Mouse (Mus musculus): ENCODE results near the gene Ahctf1. TPM values are rescaled to one million over a fixed set of nuclear protein-coding genes. Genes with fewer than 3 reads are reported as not detected.
A peak's percentile ranks its signal among the peaks of the same experiment; 100 is the strongest.
"Not testable (repeated sequence)": the region's sequence is repeated elsewhere in the genome, so short reads cannot be mapped to it uniquely, and the experiment has no call there.

The Ahctf1 gene
- polyA plus RNA-seq, 1 experiment from 2014 or later, result 24.0 TPM

DNA sequence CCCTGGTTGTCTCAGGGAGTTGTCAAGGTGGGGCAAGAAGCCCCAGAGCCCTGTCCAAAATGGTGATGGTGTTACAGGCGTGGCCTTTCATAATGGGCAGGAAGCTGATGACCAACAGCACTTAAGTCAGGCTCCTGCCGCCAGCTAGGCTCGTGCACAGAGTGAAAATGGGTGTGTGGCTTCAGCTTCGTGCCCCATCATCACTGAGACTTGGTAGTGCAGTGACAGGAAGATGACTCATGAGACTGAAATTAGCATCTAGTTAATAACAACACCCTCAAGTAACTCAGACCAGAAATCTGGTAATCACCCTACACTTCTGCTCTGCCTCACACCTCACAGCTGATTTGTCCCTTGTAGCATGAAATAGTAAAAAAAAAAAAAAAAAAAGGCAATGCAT is 25.4 kb upstream of the Ahctf1 start:
- Histone ChIP-seq H3K9ac (no peak overlapping the region), H3K27me3 (no peaks in the 10 kb centered on the region), H3K4me1 (no peaks in the 10 kb centered on the region), H3K4me2 (no peak overlapping the region), H3K9me3 (replicated peaks) (no peaks in the 10 kb centered on the region; the same call in 1 of the 2 replicates), H3K27ac (no peak overlapping the region), H3K4me3 (no peak overlapping the region), H3K36me3 (ENCODE audit: poor library complexity, severe bottlenecking) (no peaks in the 10 kb centered on the region)
- ATAC-seq, result no peak
- WGBS, result 85% methylated on average over 4 of the region's 4 CpGs

DNA sequence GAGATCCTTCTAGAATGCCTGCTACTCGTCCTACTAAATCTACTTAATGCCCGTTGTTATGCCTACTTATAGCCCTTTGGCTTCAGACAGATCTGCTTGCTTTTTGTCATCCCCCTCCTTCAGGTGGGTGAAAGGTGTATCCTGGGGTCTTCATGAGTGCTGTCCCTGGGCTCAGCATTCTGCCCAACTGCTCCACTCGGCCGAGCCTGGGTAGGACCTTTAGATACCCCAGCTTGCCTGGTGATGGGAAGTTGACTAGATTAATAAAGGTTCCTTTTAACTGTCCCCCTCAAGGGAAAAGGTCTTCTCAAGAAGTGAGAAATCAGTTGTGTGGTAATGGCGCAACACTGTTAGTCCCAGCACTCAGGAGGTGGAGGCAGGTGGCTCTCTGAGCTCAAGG is 24.6 kb upstream of the Ahctf1 start:
- Histone ChIP-seq H3K27ac (no peak overlapping the region), H3K9ac (no peak overlapping the region), H3K27me3 (no peaks in the 10 kb centered on the region), H3K9me3 (replicated peaks) (no peaks in the 10 kb centered on the region; the same call in 1 of the 2 replicates), H3K36me3 (ENCODE audit: poor library complexity, severe bottlenecking) (no peaks in the 10 kb centered on the region), H3K4me3 (no peak overlapping the region), H3K4me2 (no peak overlapping the region), H3K4me1 (no peaks in the 10 kb centered on the region)
- 94% methylated on average over 5 of the region's 5 CpGs for WGBS
- no peak for ATAC-seq

DNA sequence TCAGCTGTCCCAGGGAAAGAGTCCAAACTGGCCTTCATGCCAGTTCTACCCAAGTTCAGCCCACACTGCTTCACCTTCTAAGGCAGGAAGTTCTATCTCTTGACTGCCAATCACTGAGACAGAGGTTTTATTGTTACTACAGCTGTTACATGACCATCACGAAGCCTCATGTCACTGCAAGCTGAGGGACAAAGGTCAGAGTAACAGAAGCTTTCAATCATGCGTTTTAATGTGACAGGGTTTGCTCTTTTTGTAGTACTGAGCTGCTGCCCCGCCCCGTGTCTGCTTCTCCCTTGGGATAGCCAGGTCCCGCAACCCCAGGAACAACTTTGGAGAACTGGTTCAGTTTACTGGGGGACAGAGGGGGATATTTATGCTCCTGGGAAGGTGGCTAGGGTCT is 21.1 kb upstream of the Ahctf1 start:
- no peak overlapping the region for H3K27ac ChIP-seq
- H3K27me3 ChIP-seq, result no peaks in the 10 kb centered on the region
- no peak overlapping the region for H3K9ac ChIP-seq
- no peak for ATAC-seq
- no peak overlapping the region for H3K4me3 ChIP-seq
- H3K4me2 ChIP-seq, result no peak overlapping the region
- H3K36me3 ChIP-seq (ENCODE audit: poor library complexity, severe bottlenecking), result no peaks in the 10 kb centered on the region
- 81% methylated on average over 5 of the region's 5 CpGs for WGBS
- H3K4me1 ChIP-seq, result no peaks in the 10 kb centered on the region
- H3K9me3 ChIP-seq (replicated peaks), result no peaks in the 10 kb centered on the region; the same call in 1 of the 2 replicates

DNA sequence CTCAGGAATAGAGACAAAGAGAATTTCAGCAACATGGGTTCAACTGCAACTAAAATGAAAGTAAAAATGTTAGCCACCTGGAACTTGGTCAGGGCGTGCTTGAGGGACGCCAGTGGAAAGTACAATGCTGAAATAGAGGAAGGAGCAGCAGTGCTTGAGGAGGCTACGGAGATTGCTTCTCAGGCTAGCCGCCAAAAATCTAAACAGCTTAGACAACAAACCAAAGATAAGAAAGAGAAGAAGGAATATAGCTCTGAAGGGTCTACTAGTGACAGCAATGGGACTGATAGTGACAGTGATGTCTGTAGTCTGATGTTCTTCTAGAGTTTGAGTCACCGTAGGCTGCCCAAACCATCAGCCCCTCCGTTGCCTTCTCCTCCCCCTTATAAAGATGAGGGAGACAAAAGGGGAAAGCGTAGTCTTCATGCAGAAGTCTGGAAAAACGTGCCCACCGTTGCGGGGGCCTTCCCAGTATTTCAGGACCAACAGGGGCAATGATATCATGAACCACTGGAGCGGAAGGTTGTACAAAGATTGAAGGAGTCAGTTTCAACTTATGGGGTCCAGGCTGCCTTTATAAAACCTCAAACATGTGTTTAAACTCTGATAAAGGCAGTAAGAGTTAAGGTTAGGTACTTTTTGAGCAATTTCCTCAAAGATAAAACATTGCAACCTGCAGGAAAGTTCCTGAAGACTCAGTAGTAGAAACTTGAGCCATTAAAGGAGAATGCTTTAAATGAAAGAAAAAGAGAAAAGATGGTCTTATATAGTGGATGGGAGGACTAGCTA is 15.2 kb upstream of the Ahctf1 start:
- not testable (repeated sequence) for H3K4me1 ChIP-seq; H3K4me3 ChIP-seq; H3K27me3 ChIP-seq; H3K9ac ChIP-seq; ATAC-seq; H3K36me3 ChIP-seq (ENCODE audit: poor library complexity, severe bottlenecking); H3K4me2 ChIP-seq; H3K27ac ChIP-seq; H3K9me3 ChIP-seq (replicated peaks)
- WGBS, result 90% methylated on average over 11 of the region's 11 CpGs

DNA sequence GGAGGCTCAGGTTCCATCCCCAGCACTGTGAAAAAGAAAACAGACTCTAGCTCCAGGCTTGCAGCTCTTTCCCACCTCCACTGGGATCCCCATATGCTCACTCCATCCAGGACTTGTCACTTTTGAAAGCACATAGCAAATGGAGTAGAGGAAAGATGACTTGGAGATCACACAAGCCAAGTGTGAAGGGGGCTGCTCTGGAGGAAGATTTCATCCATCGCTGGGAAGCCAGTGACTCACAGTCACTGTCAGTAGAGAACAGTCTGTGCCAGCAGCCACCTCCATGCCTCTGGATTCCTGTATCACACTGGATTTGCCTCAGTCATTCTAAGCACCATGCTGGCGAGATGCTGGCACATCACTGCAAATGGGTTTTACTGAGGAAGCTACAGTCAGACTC is 11.1 kb upstream of the Ahctf1 start:
- H3K27ac ChIP-seq, result no peak overlapping the region
- H3K4me1 ChIP-seq, result no peaks in the 10 kb centered on the region
- H3K4me3 ChIP-seq, result no peak overlapping the region
- H3K9me3 ChIP-seq (replicated peaks), result no peaks in the 10 kb centered on the region
- no peaks in the 10 kb centered on the region for H3K36me3 ChIP-seq (ENCODE audit: poor library complexity, severe bottlenecking)
- no peak overlapping the region for H3K4me2 ChIP-seq
- no peak overlapping the region for H3K9ac ChIP-seq
- no peaks in the 10 kb centered on the region for H3K27me3 ChIP-seq
- no peak for ATAC-seq
- 79% methylated on average over 2 of the region's 2 CpGs for WGBS

DNA sequence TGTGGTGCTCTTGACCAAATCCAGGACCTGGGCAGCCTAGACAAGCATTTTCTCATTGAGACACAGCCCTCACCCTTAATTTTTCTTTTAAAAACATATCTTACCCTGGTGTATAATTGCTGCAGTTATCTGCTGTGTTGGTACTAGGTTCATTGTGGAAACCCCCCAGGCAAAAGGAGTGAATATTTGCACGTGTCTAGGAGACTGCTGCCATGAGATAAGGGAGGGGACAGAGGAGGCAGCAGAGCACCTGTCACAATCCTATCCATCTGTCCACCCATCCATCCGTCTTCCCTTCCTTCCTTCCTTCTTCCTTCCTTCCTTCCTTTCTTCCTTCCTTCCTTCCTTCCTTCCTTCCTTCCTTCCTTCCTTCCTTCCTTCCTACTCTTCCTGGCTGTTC is 9.9 kb upstream of the Ahctf1 start:
- no peak for ATAC-seq
- Histone ChIP-seq H3K9me3 (replicated peaks) (no peaks in the 10 kb centered on the region), H3K36me3 (ENCODE audit: poor library complexity, severe bottlenecking) (no peaks in the 10 kb centered on the region), H3K4me1 (no peaks in the 10 kb centered on the region), H3K4me3 (no peak overlapping the region), H3K9ac (no peak overlapping the region), H3K4me2 (no peak overlapping the region), H3K27ac (no peak overlapping the region), H3K27me3 (no peaks in the 10 kb centered on the region)
- WGBS, result 55% methylated on average over 2 of the region's 2 CpGs

DNA sequence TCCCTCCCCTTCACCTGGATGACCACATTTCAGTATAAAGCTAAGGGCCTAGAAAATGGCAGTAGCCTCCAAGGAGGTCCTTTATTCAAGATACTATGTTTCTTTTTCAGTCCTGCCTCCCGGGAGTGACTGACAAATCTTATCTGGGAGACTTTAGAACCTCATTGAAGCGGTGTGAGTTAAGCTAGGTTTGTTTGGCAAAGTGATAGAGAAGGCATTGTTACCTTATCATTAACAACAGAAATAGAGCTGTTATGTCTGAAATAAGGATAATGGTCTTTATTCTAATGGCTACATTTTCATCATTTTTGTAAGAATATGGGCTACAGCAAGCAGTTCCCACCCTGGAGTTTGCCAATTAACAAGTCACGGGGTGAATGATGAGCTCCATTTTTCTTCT is 4.8 kb upstream of the Ahctf1 start:
- no peak overlapping the region for H3K9ac ChIP-seq
- no peaks in the 10 kb centered on the region for H3K36me3 ChIP-seq (ENCODE audit: poor library complexity, severe bottlenecking)
- no peaks in the 10 kb centered on the region for H3K9me3 ChIP-seq (replicated peaks)
- H3K27me3 ChIP-seq, result no peaks in the 10 kb centered on the region
- no peak overlapping the region for H3K4me2 ChIP-seq
- ATAC-seq, result no peak
- H3K4me3 ChIP-seq, result no peak overlapping the region
- no peak overlapping the region for H3K27ac ChIP-seq
- 86% methylated on average over 3 of the region's 3 CpGs for WGBS
- peaks cover 6% of the 10 kb centered on the region; the same call in 1 of the 2 replicates for H3K4me1 ChIP-seq

DNA sequence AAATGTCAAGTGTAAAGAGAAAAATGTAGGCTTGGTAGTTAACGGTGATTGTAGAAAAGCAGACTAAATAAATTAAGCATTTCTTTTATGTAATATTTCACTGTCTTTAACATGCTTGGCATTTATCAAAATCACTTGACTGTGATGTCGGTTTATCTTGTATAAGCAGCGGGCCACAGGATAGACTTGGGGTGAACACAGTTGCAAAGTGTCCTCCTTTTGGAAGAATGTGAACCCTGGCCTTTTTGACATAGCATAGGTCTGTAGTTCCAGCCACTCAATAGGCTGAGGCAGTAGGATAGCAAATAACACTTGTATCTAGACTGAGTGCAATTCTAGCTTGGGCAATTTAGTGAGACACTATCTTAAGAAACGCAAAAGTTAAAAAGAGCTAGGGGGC is 4.0 kb upstream of the Ahctf1 start:
- 88% methylated on average over 4 of the region's 4 CpGs for WGBS
- Histone ChIP-seq H3K9me3 (replicated peaks) (no peaks in the 10 kb centered on the region), H3K4me3 (no peak overlapping the region), H3K36me3 (ENCODE audit: poor library complexity, severe bottlenecking) (no peaks in the 10 kb centered on the region), H3K9ac (no peak overlapping the region), H3K27me3 (no peaks in the 10 kb centered on the region), H3K27ac (no peak overlapping the region), H3K4me2 (no peak overlapping the region), H3K4me1 (peaks cover 7% of the 10 kb centered on the region)
- no peak for ATAC-seq

DNA sequence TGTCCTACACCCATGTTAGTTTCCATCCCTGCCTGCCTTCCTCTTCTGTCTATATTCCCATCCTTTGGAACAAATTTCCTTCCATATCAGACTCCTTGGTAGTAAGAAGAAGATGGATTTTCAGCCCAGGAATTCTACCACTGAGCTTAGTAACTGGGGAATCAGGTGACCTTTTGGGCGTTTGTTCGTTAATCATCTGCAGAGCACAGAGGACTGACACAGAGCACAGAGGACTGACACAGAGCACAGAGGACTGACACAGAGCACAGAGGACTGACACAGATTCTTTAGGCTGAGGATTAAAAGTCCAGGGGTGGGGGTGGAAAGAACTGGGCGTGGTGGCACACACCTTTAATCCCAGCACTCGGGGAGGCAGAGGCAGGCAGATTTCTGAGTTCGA is 2.3 kb upstream of the Ahctf1 start:
- WGBS, result 89% methylated on average over 5 of the region's 5 CpGs
- no peak for ATAC-seq
- Histone ChIP-seq H3K4me1 (peaks cover 23% of the 10 kb centered on the region), H3K4me3 (no peak overlapping the region), H3K9ac (no peak overlapping the region), H3K9me3 (replicated peaks) (no peaks in the 10 kb centered on the region), H3K27me3 (no peaks in the 10 kb centered on the region), H3K36me3 (ENCODE audit: poor library complexity, severe bottlenecking) (no peaks in the 10 kb centered on the region), H3K27ac (no peak overlapping the region), H3K4me2 (no peak overlapping the region)

DNA sequence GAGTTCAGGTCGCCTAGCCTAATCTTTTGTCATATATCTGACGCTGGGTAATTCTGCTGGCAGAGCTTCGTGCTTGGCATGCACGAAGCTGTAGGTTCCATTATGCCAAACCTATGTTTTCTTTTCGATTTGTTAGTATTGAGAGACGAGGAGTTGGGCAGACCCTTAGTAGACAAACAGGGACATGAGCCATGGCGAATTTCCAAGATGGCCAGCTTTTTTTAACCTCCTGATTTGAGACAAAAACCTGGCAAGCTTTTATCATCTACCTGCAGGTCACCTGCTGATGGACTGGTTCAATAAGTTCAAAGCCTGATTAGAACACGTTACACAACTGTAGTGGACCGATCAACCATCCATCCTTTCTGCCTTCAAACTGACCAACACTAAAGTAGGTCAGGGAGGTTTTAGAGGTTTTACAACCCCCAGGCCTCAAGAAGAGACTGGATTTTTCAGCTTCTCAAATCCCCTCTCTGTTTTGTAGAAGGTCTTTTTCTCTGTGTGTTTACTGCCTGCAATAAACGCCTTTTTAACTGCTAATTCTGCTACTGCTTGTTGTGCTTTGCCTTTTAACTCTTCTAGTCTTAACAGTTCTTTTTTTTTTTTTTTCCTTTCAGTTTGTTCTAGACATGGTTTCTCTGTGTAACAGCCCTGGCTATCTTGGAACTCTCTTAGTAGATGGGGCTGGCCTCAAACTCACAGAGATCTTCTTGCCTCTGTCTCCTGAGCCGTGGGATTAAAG is 831 bp upstream of the Ahctf1 start:
- Histone ChIP-seq H3K9me3 (replicated peaks) (no peaks in the 10 kb centered on the region), H3K4me3 (peak overlapping the region; percentile 89), H3K27me3 (no peaks in the 10 kb centered on the region), H3K4me2 (peak overlapping the region; percentile 75), H3K27ac (peak overlapping the region; percentile 96), H3K36me3 (ENCODE audit: poor library complexity, severe bottlenecking) (no peaks in the 10 kb centered on the region), H3K9ac (peak overlapping the region; percentile 51), H3K4me1 (peaks cover 27% of the 10 kb centered on the region)
- no peak for ATAC-seq
- WGBS, result 36% methylated on average over 11 of the region's 11 CpGs

DNA sequence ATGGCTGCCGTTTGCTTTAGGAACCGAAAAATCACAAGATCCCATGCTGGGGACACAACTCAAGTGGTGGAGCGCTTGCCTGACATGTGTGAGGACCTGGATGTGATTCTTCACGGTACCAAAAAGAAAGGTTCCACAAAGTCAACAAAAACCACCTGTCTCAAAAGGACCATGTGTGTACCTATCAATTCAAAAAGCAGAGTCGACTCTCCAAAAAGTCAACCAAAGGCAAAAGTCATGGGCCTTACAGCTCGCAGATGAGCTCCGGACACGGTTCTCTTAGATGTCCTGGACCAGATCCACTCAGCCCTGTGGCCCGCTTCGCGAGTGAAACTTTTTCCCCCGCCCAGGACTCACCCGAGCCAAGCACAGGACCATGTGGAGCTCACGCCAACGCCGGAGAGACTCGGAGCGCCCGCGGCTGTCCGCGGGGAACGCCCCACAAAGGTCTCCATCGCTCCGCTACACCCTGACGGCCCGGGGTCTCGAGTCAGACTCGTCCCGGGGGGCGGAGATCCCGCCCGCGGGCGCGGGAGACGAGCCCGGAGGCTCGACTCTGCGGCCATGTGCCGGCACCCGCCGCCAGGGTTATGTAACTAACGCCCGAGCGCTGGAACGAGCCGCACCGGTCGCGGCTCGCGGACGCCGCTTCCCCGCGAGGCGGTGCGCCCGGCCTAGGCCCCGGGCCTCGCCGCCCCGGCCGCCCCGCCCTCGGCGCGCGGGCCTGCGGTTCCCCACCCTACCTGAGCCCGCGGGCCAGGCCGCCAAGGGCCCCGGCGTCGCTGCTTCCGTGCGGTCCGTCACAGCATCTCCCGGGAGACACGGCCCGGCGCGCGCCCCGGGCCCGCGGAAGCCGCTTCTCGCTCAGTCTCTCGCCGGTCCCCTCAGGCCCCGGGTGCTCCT is 619 bp downstream of the Ahctf1 start, which contains the start of gene Gm10518:
Gene Gm10518, plus strand, starts transcription at position 767 of the 903 bp plus-strand sequence.
- Histone ChIP-seq H3K9ac (peak within 1 kb of the TSS; percentile 97), H3K36me3 (ENCODE audit: poor library complexity, severe bottlenecking) (peaks cover 10% of the 10 kb centered on the region), H3K9me3 (replicated peaks) (no peaks in the 10 kb centered on the region), H3K4me2 (peak within 1 kb of the TSS; percentile 75), H3K4me1 (peaks cover 27% of the 10 kb centered on the region), H3K4me3 (peak within 1 kb of the TSS; percentile 89), H3K27me3 (no peaks in the 10 kb centered on the region), H3K27ac (peak within 1 kb of the TSS; percentile 96)
- WGBS, result under 1% methylated on average over 81 of the region's 94 CpGs
- ATAC-seq, result peak; percentile 77

DNA sequence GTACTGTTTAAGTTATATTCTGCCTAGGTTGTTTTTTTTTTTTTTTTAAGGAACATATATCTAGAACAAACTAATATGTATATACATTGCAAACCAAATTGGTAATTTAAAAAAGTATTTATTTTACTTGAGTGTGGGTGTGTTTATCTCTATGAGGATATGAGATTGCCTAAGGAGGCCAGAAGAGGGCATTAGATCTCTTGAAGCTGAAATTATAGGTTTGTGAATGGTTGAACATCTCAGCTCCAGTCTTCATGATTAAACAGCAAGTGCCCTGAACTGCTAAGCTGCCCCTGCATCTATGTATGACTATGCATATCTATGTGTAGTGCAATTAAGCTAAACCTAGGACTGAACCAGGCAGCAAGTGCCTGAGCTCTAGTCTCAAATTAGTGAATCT is 4.7 kb downstream of the Ahctf1 start:
- Histone ChIP-seq H3K4me3 (no peak overlapping the region), H3K9me3 (replicated peaks) (no peaks in the 10 kb centered on the region), H3K36me3 (ENCODE audit: poor library complexity, severe bottlenecking) (peaks cover 45% of the 10 kb centered on the region), H3K9ac (no peak overlapping the region), H3K4me2 (no peak overlapping the region), H3K27me3 (no peaks in the 10 kb centered on the region), H3K27ac (no peak overlapping the region), H3K4me1 (peaks cover 22% of the 10 kb centered on the region)
- ATAC-seq, result no peak

Data from forebrain, embryonic 13.5 days (tissue).